Comparison of ENCODE assay signal across 9 mouse cellular contexts in the genomic region with DNA sequence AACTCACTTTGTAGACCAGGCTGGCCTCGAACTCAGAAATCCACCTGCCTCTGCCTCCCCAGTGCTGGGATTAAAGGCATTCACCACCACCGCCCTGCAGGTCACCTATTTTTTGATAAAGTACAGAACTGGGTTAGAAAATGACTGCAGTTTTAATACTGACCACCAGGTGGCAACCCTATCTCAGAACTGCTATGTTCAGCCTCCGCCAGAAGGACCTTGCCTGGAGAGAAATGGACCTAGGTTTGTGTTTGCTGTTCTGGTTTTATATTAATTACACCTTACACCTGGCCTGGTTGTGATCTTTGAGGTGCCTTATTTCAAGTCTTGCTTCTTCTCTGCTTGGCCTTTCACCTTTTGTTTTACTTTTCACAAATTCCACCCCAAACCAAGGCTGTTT. TPM values are rescaled to one million over a fixed set of nuclear protein-coding genes. Genes with fewer than 3 reads are reported as not detected.
DNase-seq lines count a peak whose midpoint lies in the region; ATAC-seq and TF ChIP-seq lines count a peak whose summit lies in the region.
"Had no signal": no experiment of that assay in that cellular context is flagged by ENCODE, and none has a peak within 500 bp of the region (broad histone marks: within the 10 kb centered on the region; RNA-seq: fewer than 3 reads in every experiment).

No protein-coding gene starts in this region.

- 30% methylated on average over 3 of the region's 3 CpGs for WGBS in forebrain, embryonic 12.5 days
- whole genome bisulfite sequencing in liver, embryonic 11.5 days: 17% methylated on average over 3 of the region's 3 CpGs

- H3K4me3 ChIP-seq in ES-Bruce4 (ENCODE audit: low read depth, low read length): no peak overlapping the region
- H3K4me3 ChIP-seq in forebrain, embryonic 12.5 days (replicated peaks): no peak overlapping the region
- no peak overlapping the region for H3K4me3 ChIP-seq in liver, embryonic 11.5 days (ENCODE audit: low read depth, low read length)
- H3K4me3 ChIP-seq: heart, embryonic 13.5 days had no signal

- no peak for TF ChIP-seq POLR2A in ES-Bruce4 (IDR thresholded peaks at IDR 0.05; ENCODE audit: insufficient read depth, low read length)

- no peak overlapping the region for H3K4me2 ChIP-seq in forebrain, embryonic 12.5 days
- H3K4me2 ChIP-seq in liver, embryonic 11.5 days: no peak overlapping the region
- H3K4me2 ChIP-seq: heart, embryonic 13.5 days had no signal

- ATAC-seq in forebrain, embryonic 12.5 days (ENCODE audit: low FRiP score): peak; percentile 46; the same call in 1 of the 2 replicates
- peak; percentile 49; the same call in 1 of the 2 replicates for ATAC-seq in liver, embryonic 11.5 days (replicated peaks; ENCODE audit: low FRiP score)

- TF ChIP-seq EP300 in ES-Bruce4 (IDR thresholded peaks at IDR 0.05; ENCODE audit: insufficient read depth, low read depth, low read length): no peak

- H3K27me3 ChIP-seq in ES-Bruce4 (ENCODE audit: control insufficient read depth, insufficient read depth, low read length, poor library complexity, severe bottlenecking): no peaks in the 10 kb centered on the region
- no peaks in the 10 kb centered on the region for H3K27me3 ChIP-seq in forebrain, embryonic 12.5 days
- peaks cover 7% of the 10 kb centered on the region for H3K27me3 ChIP-seq in liver, embryonic 11.5 days (replicated peaks; ENCODE audit: control insufficient read depth, insufficient read depth, low read length)
- H3K27me3 ChIP-seq: heart, embryonic 13.5 days had no signal

- DNase-seq in 416B (ENCODE audit: low read depth): peak; percentile 79
- DNase-seq in c-Kit-positive CD71-negative TER-119-negative erythroid progenitor cells, embryonic 14.5 days (ENCODE audit: low read depth): peak; percentile 56
- DNase-seq in kidney, adult 8-10 months: peak; percentile 67 to 71
- no peak for DNase-seq in liver, embryonic 11.5 days (ENCODE audit: low spot score)
- DNase-seq in retina, adult 2 months (ENCODE audit: low read depth, low spot score): peak; percentile 44
- DNase-seq in ovary, postnatal 10 days (ENCODE audit: low spot score): no peak

- no peaks in the 10 kb centered on the region for H3K36me3 ChIP-seq in ES-Bruce4 (ENCODE audit: control insufficient read depth, insufficient read depth, low read length, poor library complexity, severe bottlenecking)
- 0 out of 2 replicates have a peak, but pooled peaks cover under 1% of the 10 kb centered on the region for H3K36me3 ChIP-seq in forebrain, embryonic 12.5 days (replicated peaks)
- no peaks in the 10 kb centered on the region for H3K36me3 ChIP-seq in liver, embryonic 11.5 days (ENCODE audit: control insufficient read depth, insufficient read depth, low read length)
- H3K36me3 ChIP-seq: heart, embryonic 13.5 days had no signal

- TF ChIP-seq CTCF in ES-Bruce4 (IDR thresholded peaks at IDR 0.05; ENCODE audit: low read depth, low read length): peak; percentile 48

- no peak overlapping the region for H3K9ac ChIP-seq in ES-Bruce4 (ENCODE audit: low read depth, poor library complexity, severe bottlenecking)
- no peak overlapping the region for H3K9ac ChIP-seq in forebrain, embryonic 12.5 days
- no peak overlapping the region for H3K9ac ChIP-seq in liver, embryonic 11.5 days (ENCODE audit: low read depth, low read length)
- H3K9ac ChIP-seq: heart, embryonic 13.5 days had no signal

- H3K4me1 ChIP-seq in ES-Bruce4 (ENCODE audit: control insufficient read depth, insufficient read depth, low read length): no peaks in the 10 kb centered on the region
- no peaks in the 10 kb centered on the region for H3K4me1 ChIP-seq in forebrain, embryonic 12.5 days
- H3K4me1 ChIP-seq in liver, embryonic 11.5 days (replicated peaks; ENCODE audit: control insufficient read depth, insufficient read depth, low read length): no peaks in the 10 kb centered on the region
- H3K4me1 ChIP-seq: heart, embryonic 13.5 days had no signal

- no peaks in the 10 kb centered on the region for H3K9me3 ChIP-seq in ES-Bruce4 (replicated peaks; ENCODE audit: control insufficient read depth, insufficient read depth, low read length, poor library complexity, severe bottlenecking)
- 0 out of 2 replicates have a peak, but pooled peaks cover 10% of the 10 kb centered on the region for H3K9me3 ChIP-seq in forebrain, embryonic 12.5 days
- H3K9me3 ChIP-seq in liver, embryonic 11.5 days (ENCODE audit: control insufficient read depth, low read length): 0 out of 2 replicates have a peak, but pooled peaks cover 3% of the 10 kb centered on the region
- H3K9me3 ChIP-seq: heart, embryonic 13.5 days had no signal

- no peak overlapping the region for H3K27ac ChIP-seq in ES-Bruce4 (ENCODE audit: insufficient read depth, low read length)
- H3K27ac ChIP-seq in forebrain, embryonic 12.5 days: no peak overlapping the region
- no peak overlapping the region for H3K27ac ChIP-seq in liver, embryonic 11.5 days (ENCODE audit: low read depth, low read length)
- H3K27ac ChIP-seq: heart, embryonic 13.5 days had no signal

RNA-seq across cellular contexts. Expression of a gene that starts 12.7 kb away (rescaled TPM):
- polyA plus RNA-seq in ES-Bruce4 (2011; ENCODE audit: insufficient read depth, insufficient read length, low read depth, missing spikeins): not detected in 2 replicates
- polyA plus RNA-seq in forebrain, embryonic 12.5 days (2016; fragmentation: Nextera tagmentation; extraction: Ambion mirVana): not detected in 2 replicates
- polyA plus RNA-seq in liver, embryonic 11.5 days (2014; fragmentation: Nextera tagmentation; extraction: Ambion mirVana): not detected in 2 replicates
- polyA plus RNA-seq: heart, embryonic 13.5 days had no signal

RNA-seq across cellular contexts. Expression of a gene that starts 34.9 kb away (rescaled TPM):
- polyA plus RNA-seq in ES-Bruce4 (2011; ENCODE audit: insufficient read depth, insufficient read length, low read depth, missing spikeins): 21.2 and 22.3 TPM in 2 replicates
- 22.8 and 28.4 TPM in 2 replicates for polyA plus RNA-seq in forebrain, embryonic 12.5 days (2016; fragmentation: Nextera tagmentation; extraction: Ambion mirVana)
- 14.2 and 15.6 TPM in 2 replicates for polyA plus RNA-seq in liver, embryonic 11.5 days (2014; fragmentation: Nextera tagmentation; extraction: Ambion mirVana)

RNA-seq across cellular contexts. Expression of a gene that starts 47.9 kb away (rescaled TPM):
- 1.1 and 1.7 TPM in 2 replicates for polyA plus RNA-seq in ES-Bruce4 (2011; ENCODE audit: insufficient read depth, insufficient read length, low read depth, missing spikeins)
- 0.24 and 0.50 TPM in 2 replicates for polyA plus RNA-seq in forebrain, embryonic 12.5 days (2016; fragmentation: Nextera tagmentation; extraction: Ambion mirVana)
- polyA plus RNA-seq in liver, embryonic 11.5 days (2014; fragmentation: Nextera tagmentation; extraction: Ambion mirVana): 0.10 and 0.16 TPM in 2 replicates

Comparison
In these comparisons a context has a peak if more than half of its experiments do, and no peak if none do; other contexts are left out.
1. DNase-seq: peak in 416B (single experiment), c-Kit-positive CD71-negative TER-119-negative erythroid progenitor cells, embryonic 14.5 days (single experiment), kidney, adult 8-10 months (2 of 2) and retina, adult 2 months (single experiment); none in liver, embryonic 11.5 days (single experiment) and ovary, postnatal 10 days (single experiment).